Mouse (Mus musculus) frontal cortex, adult 2 months (tissue): Measurements from ENCODE around the gene Irf6. TPM values are rescaled to one million over a fixed set of nuclear protein-coding genes. Genes with fewer than 3 reads are reported as not detected.

ENCODE experiments used
- DNase-seq, 2 experiments: peaks; one replicate each; pipeline ENCODE4 v3.0.0; 2022; ENCODE audit warnings: low spot score in 1 of 2; ENCODE audit errors: extremely low spot score in 1 of 2
- polyA plus RNA-seq: library from polyadenylated mRNA; depleted of rRNA; stranded (reverse); fragments of >200 nt; gene quantifications from 2 replicates; pipeline ENCODE4 v1.2.3, GENCODE M21; 2012; rRNA removed

Irf6 gene
- polyA plus RNA-seq, 1 experiment, result 0.84 TPM

GRCm38 (mm10) chr1:193197494-193198205 is 44.7 kb downstream of the Irf6 start:
- DNase-seq, result no peak

- no peak for DNase-seq
Measured at GRCm38 (mm10) chr1:193198312-193198711, 45.4 kb downstream of the Irf6 start.

- DNase-seq, result no peak
Measured at GRCm38 (mm10) chr1:193200640-193201382, 47.9 kb downstream of the Irf6 start.

GRCm38 (mm10) chr1:193201383-193201778 is 48.5 kb downstream of the Irf6 start, which contains the start of gene Traf3ip3:
Gene Traf3ip3, minus strand, starts transcription at chr1:193201703.
- DNase-seq, result no peak

GRCm38 (mm10) chr1:193203821-193204220 is 50.9 kb downstream of the Irf6 start:
- DNase-seq, result no peak

GRCm38 (mm10) chr1:193205431-193205830 is 52.5 kb downstream of the Irf6 start:
- DNase-seq, result no peak

GRCm38 (mm10) chr1:193207503-193207902 is 54.6 kb downstream of the Irf6 start, which contains the start of gene Lamb3:
Gene Lamb3, plus strand, starts transcription at chr1:193207699.
- DNase-seq, result no peak

GRCm38 (mm10) chr1:193208178-193208577 is 55.3 kb downstream of the Irf6 start:
- peak; percentile 13 to 78 for DNase-seq

- DNase-seq, result no peak
Measured at GRCm38 (mm10) chr1:193211371-193211770, 58.5 kb downstream of the Irf6 start.

- no peak for DNase-seq
Measured at GRCm38 (mm10) chr1:193214053-193214452, 61.1 kb downstream of the Irf6 start.

GRCm38 (mm10) chr1:193216000-193216399 is 63.1 kb downstream of the Irf6 start:
- DNase-seq, result no peak

- DNase-seq, result no peak
Measured at GRCm38 (mm10) chr1:193220408-193220807, 67.5 kb downstream of the Irf6 start.

Other genes with a start within 250 kb of the Irf6 start
- gene Syt14, start 117.3 kb upstream of the Irf6 start, polyA plus RNA-seq, result 6.3 and 6.5 TPM in 2 replicates
- gene Diexf, start 22.8 kb upstream of the Irf6 start, polyA plus RNA-seq, result 17.9 and 18.5 TPM in 2 replicates
- 3.6 and 4.8 TPM in 2 replicates for gene A130010J15Rik, start 14.9 kb downstream of the Irf6 start, polyA plus RNA-seq
- gene Traf3ip3, start 48.6 kb downstream of the Irf6 start, polyA plus RNA-seq, result 1.00 and 1.6 TPM in 2 replicates
- 0.99 and 1.0 TPM in 2 replicates for gene Lamb3, start 54.6 kb downstream of the Irf6 start, polyA plus RNA-seq
- 18.0 and 21.0 TPM in 2 replicates for gene Hsd11b1, start 111.0 kb downstream of the Irf6 start, polyA plus RNA-seq
- 21.5 and 22.6 TPM in 2 replicates for gene G0s2, start 120.1 kb downstream of the Irf6 start, polyA plus RNA-seq
- gene Camk1g, start 217.2 kb downstream of the Irf6 start, polyA plus RNA-seq, result 28.4 and 35.9 TPM in 2 replicates